Mouse (Mus musculus): ENCODE data around the gene Popdc2. TPM values are rescaled to one million over a fixed set of nuclear protein-coding genes. Genes with fewer than 3 reads are reported as not detected.
A peak's percentile ranks its signal among the peaks of the same experiment; 100 is the strongest.

Gene Popdc2
- polyA plus RNA-seq, 1 experiment from 2014 or later: 5.7 TPM

DNA sequence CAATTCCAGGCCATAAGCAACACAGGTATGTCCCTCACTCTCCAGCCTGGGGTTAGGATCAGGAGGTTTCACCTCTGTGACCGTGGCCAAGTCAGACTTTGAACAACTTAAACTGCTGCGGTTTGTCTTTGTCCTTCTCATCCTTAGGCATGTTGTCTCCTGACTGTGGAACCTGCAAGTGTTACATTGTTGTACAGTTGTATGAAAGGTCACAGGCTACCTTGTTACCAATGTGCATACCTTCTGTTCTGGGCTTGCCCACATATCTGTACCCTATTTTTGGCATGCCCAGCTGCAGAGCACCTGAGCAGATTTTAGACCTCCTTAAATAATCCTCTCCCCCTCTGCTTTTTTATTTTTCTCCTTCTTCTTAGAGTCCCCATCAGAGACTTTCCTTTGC, 2.8 kb upstream of the Popdc2 start:
- no peak overlapping the region for H3K4me3 ChIP-seq (replicated peaks)
- peaks cover 9% of the 10 kb centered on the region; the same call in 1 of the 2 replicates for H3K4me1 ChIP-seq
- H3K36me3 ChIP-seq: peaks cover 5% of the 10 kb centered on the region; the same call in 1 of the 2 replicates
- H3K9ac ChIP-seq: no peak overlapping the region
- H3K27ac ChIP-seq: no peak overlapping the region
- WGBS: 92% methylated on average over 2 of the region's 2 CpGs
- no peak for ATAC-seq (replicated peaks; ENCODE audit: low FRiP score)
- H3K9me3 ChIP-seq (replicated peaks): no peaks in the 10 kb centered on the region
- no peak overlapping the region for H3K4me2 ChIP-seq
- H3K27me3 ChIP-seq: no peaks in the 10 kb centered on the region

DNA sequence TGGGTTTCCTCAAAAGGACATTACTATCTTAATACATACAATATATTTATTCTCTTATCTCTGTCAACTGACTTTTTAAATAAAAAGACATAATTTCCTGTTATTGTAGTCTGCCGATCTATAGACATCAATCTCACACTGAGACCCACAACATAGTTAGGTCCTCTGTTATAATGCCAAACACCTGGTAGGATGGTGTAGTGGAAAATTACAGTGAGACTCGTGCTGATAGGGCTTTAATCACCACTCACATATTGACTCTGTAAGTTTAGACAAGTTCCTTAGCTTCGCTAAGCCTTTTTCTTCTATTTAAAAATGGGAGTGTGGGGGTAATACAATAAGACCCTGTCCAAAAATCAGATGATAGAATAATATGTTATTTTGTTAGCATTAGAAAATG, 2.2 kb upstream of the Popdc2 start:
- H3K9me3 ChIP-seq (replicated peaks): no peaks in the 10 kb centered on the region
- H3K4me1 ChIP-seq: peaks cover 9% of the 10 kb centered on the region; the same call in 1 of the 2 replicates
- 78% methylated on average over 3 of the region's 3 CpGs for WGBS
- no peak overlapping the region for H3K4me2 ChIP-seq
- peaks cover 5% of the 10 kb centered on the region; the same call in 1 of the 2 replicates for H3K36me3 ChIP-seq
- no peak overlapping the region for H3K9ac ChIP-seq
- no peak for ATAC-seq (replicated peaks; ENCODE audit: low FRiP score)
- no peak overlapping the region for H3K4me3 ChIP-seq (replicated peaks)
- H3K27ac ChIP-seq: no peak overlapping the region
- no peaks in the 10 kb centered on the region for H3K27me3 ChIP-seq

DNA sequence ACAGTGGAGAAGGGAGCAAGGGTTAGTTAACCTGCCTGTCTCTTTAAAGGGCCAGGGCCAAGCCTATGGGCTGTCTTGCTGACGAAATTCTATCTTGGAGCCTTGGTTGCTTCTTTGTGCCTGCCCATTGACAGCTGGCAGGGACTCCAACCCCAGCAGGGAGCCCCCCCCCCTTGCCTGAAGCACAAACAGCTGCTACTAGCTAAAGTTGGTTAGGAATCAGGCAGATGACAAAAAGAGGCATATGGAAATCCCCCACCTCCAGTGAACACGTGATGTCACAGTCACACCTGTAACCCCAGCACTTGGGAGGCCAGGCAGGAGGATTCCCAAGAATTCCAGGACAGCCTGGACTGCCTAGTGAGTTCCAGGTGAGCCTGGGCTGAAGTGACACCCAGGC, 1.7 kb upstream of the Popdc2 start:
- H3K9ac ChIP-seq: no peak overlapping the region
- no peak overlapping the region for H3K27ac ChIP-seq
- ATAC-seq (replicated peaks; ENCODE audit: low FRiP score): no peak
- no peak overlapping the region for H3K4me2 ChIP-seq
- 42% methylated on average over 2 of the region's 2 CpGs for WGBS
- no peaks in the 10 kb centered on the region for H3K27me3 ChIP-seq
- H3K4me1 ChIP-seq: peaks cover 9% of the 10 kb centered on the region; the same call in 1 of the 2 replicates
- no peaks in the 10 kb centered on the region for H3K9me3 ChIP-seq (replicated peaks)
- H3K36me3 ChIP-seq: peaks cover 5% of the 10 kb centered on the region; the same call in 1 of the 2 replicates
- no peak overlapping the region for H3K4me3 ChIP-seq (replicated peaks)

DNA sequence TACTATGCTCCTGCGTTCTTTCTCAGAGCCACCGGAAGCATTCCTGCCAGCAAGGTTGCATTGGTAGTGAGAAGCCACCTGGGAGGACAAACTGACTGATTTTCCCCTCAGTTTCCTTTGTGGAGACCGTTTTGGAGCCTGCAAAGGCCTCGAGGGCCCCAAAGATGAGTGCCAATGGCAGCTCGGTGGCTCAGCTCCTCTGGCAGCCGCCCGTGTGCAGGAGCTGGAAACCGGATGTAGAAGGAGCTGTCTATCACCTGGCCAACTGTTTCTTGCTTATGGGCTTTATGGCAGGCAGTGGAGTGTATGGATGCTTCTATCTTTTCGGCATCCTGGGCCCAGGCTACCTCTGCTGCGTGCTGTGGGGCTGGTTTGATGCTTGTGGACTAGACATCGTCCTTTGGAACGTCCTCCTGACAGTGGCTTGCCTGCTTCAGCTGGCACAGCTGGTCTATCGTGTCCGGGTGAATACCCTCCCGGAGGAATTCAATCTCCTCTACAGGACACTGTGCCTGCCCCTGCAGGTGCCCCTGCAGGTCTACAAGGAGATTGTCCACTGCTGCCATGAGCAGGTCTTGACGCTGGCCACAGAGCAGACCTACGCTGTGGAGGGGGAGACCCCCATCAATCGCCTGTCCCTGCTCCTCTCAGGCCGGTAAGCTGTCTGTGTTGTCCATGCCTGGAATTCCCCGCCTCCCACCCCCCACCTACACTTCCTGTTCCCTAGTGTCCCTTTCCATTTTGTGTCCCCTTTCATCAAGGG, 665 bp downstream of the Popdc2 start:
- peaks cover 9% of the 10 kb centered on the region; the same call in 1 of the 2 replicates for H3K4me1 ChIP-seq
- no peak overlapping the region for H3K4me3 ChIP-seq (replicated peaks)
- no peak; the same call in 1 of the 2 replicates for ATAC-seq (replicated peaks; ENCODE audit: low FRiP score)
- WGBS: 72% methylated on average over 20 of the region's 20 CpGs
- H3K9ac ChIP-seq: no peak overlapping the region
- H3K27ac ChIP-seq: 0 out of 2 replicates have a peak overlapping the region, but pooled peaks have one; percentile 22
- H3K4me2 ChIP-seq: no peak overlapping the region
- H3K27me3 ChIP-seq: no peaks in the 10 kb centered on the region
- no peaks in the 10 kb centered on the region; the same call in 1 of the 2 replicates for H3K36me3 ChIP-seq
- no peaks in the 10 kb centered on the region for H3K9me3 ChIP-seq (replicated peaks)

DNA sequence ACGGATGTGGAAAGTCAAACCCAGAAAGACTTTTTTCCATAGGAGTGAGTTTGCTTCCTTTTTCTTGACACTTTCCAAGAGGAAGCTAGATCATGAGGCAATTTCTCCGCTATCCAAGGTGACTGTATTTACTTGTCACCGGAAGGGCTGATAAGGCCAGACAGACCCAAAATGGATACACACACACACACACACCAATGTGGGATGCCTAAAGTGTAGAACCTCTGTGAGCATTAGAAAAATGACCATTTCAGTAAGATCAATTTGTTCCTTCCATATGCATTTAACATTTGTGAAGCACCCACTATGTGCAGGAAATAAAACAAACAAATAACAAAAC, 1.2 kb downstream of the Popdc2 start:
- Histone ChIP-seq H3K27ac (no peak overlapping the region), H3K27me3 (no peaks in the 10 kb centered on the region), H3K9me3 (replicated peaks) (no peaks in the 10 kb centered on the region), H3K4me3 (replicated peaks) (no peak overlapping the region), H3K36me3 (no peaks in the 10 kb centered on the region), H3K9ac (no peak overlapping the region), H3K4me2 (no peak overlapping the region), H3K4me1 (peaks cover 9% of the 10 kb centered on the region; the same call in 1 of the 2 replicates)
- 75% methylated on average over 3 of the region's 3 CpGs for whole genome bisulfite sequencing
- ATAC-seq (replicated peaks; ENCODE audit: low FRiP score): no peak

DNA sequence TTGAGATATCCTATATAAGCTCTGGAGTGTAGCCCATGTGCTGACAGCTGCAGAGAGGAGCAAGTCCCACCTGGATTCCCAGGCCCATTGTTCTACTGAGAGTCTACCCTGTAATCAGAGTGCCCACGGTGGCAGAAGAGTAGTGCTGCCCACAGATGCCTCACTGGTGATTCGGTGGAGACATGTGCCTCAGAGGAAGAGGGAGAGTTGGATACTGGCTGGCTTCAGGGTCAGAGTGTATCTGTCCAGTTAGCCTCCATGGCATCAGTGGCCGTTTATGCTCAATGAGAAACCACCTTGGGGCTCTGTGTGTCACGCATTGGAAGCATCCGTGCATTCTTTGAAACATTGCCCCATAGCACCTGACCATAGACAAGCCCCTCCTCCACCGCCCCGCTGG, 1.6 kb downstream of the Popdc2 start:
- Histone ChIP-seq H3K36me3 (no peaks in the 10 kb centered on the region), H3K27me3 (no peaks in the 10 kb centered on the region), H3K27ac (no peak overlapping the region), H3K9me3 (replicated peaks) (no peaks in the 10 kb centered on the region), H3K4me1 (peaks cover 13% of the 10 kb centered on the region; the same call in 1 of the 2 replicates), H3K4me2 (no peak overlapping the region), H3K4me3 (replicated peaks) (no peak overlapping the region), H3K9ac (no peak overlapping the region)
- 88% methylated on average over 7 of the region's 7 CpGs for WGBS
- ATAC-seq (replicated peaks; ENCODE audit: low FRiP score): no peak

DNA sequence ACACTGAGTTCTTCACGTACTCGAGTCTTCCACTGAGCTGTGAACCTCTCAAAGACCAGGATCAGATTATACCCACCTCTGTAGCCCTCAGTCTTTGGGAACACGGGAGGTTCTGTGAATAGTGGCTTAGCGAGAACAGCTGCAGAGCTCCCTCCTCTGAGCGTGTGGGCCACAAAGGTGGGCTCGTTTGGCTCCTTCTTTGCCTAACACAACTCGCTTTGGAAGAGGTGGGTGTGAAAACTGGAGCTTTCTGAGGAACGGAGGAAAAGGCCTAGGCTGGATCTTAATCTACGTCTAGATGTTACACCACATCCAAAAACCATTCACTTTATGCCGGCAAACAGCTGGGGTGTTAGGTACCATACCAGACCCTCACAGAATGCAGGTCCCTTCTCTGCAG, 3.4 kb downstream of the Popdc2 start:
- H3K9me3 ChIP-seq (replicated peaks): no peaks in the 10 kb centered on the region
- peaks cover 13% of the 10 kb centered on the region; the same call in 1 of the 2 replicates for H3K4me1 ChIP-seq
- ATAC-seq (replicated peaks; ENCODE audit: low FRiP score): no peak
- WGBS: 89% methylated on average over 10 of the region's 10 CpGs
- H3K4me3 ChIP-seq (replicated peaks): no peak overlapping the region
- H3K27me3 ChIP-seq: no peaks in the 10 kb centered on the region
- H3K27ac ChIP-seq: no peak overlapping the region
- no peak overlapping the region for H3K4me2 ChIP-seq
- H3K36me3 ChIP-seq: no peaks in the 10 kb centered on the region
- no peak overlapping the region for H3K9ac ChIP-seq

DNA sequence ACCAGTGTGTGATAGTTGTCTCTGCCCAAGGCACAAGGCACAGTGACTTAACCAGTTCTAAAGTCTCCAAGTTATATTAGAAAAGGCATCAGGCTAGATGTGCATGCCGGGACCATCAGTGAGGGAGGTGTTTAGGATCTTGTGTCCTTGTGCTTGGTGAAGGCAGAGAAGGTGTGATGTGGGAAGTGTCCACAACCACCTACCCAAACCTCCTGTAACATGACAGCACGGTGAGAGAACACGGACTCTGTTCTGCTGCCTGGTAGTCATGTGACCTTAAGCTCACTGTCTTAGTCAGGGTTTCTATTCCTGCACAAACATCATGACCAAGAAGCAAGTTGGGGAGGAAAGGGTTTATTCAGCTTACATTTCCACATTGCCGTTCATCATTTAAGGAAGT, 4.2 kb downstream of the Popdc2 start:
- no peaks in the 10 kb centered on the region for H3K9me3 ChIP-seq (replicated peaks)

DNA sequence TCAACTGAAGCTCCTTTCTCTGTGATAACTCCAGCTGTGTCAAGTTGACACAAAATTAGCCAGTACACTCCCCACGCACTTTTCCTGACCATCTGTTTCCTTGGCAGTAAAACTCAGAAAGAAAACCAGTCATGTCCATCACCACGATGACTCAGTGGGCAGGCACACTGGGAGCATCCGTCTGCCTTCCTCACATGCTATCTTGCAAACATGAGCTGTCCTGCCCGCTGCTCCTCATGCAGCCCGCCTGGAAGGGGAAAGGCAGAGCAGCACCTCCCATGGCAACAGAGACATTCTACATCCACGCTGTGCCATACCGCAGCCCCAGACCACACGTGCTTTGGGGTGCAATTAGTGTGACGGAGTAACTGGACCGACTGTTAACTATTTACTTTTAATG, 6.3 kb downstream of the Popdc2 start:
- no peak overlapping the region for H3K4me2 ChIP-seq
- H3K4me1 ChIP-seq: 0 out of 2 replicates have a peak, but pooled peaks cover 4% of the 10 kb centered on the region
- peak; percentile 50; the same call in 1 of the 2 replicates for ATAC-seq (replicated peaks; ENCODE audit: low FRiP score)

More for the DNA sequence above, 4.2 kb downstream of the Popdc2 start:
- Histone ChIP-seq H3K9ac (no peak overlapping the region), H3K36me3 (no peaks in the 10 kb centered on the region), H3K4me3 (replicated peaks) (no peak overlapping the region), H3K4me1 (peaks cover 13% of the 10 kb centered on the region; the same call in 1 of the 2 replicates), H3K27ac (no peak overlapping the region), H3K27me3 (no peaks in the 10 kb centered on the region), H3K4me2 (no peak overlapping the region)
- 72% methylated on average over 4 of the region's 4 CpGs for WGBS
- no peak for ATAC-seq (replicated peaks; ENCODE audit: low FRiP score)

DNA sequence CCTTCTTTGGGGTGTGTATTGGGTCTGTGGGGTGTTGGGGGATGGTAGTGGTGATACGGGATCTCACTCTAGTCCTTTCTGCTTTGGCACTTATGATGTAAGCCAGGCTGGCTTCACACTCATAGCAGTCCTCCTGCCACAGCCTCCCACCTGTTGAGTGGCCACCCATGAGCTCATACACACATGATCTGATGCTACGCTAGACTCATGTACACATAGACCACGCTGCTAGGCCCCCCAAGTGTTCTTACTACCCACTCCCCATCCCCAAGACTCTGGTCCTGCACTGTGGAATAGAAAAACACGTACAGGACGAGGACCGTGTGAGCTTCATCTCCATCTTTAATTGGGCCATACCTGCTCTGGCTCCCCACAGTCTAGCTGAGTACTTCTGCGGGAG, 7.0 kb downstream of the Popdc2 start:
- 0 out of 2 replicates have a peak, but pooled peaks cover 4% of the 10 kb centered on the region for H3K4me1 ChIP-seq
- 86% methylated on average over 7 of the region's 7 CpGs for WGBS
- no peaks in the 10 kb centered on the region for H3K27me3 ChIP-seq
- H3K4me2 ChIP-seq: no peak overlapping the region
- ATAC-seq (replicated peaks; ENCODE audit: low FRiP score): no peak
- H3K36me3 ChIP-seq: no peaks in the 10 kb centered on the region
- H3K9ac ChIP-seq: no peak overlapping the region
- H3K4me3 ChIP-seq (replicated peaks): no peak overlapping the region
- H3K27ac ChIP-seq: no peak overlapping the region
- no peaks in the 10 kb centered on the region for H3K9me3 ChIP-seq (replicated peaks)

More for the DNA sequence above, 6.3 kb downstream of the Popdc2 start:
- 46% methylated on average over 10 of the region's 10 CpGs for WGBS
- Histone ChIP-seq H3K36me3 (no peaks in the 10 kb centered on the region), H3K27ac (no peak overlapping the region), H3K4me3 (replicated peaks) (no peak overlapping the region), H3K27me3 (no peaks in the 10 kb centered on the region), H3K9ac (no peak overlapping the region), H3K9me3 (replicated peaks) (no peaks in the 10 kb centered on the region)

DNA sequence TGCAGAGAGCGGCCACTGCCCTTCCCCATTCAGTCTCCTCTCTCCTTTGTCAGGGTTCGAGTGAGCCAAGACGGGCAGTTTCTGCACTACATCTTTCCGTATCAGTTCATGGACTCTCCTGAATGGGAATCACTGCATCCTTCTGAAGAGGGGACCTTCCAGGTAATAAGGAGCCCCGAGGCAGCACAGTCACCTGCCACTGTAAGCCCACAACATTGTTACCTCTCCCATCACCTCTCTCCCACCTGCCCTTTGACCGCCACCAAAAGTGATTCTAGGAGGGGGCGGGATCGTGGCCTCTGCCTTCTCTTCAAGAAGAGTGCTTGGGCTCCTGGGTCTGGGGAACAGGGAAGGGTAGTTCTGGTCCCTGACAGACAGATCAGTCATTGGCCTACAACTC, 7.4 kb downstream of the Popdc2 start:
- H3K27me3 ChIP-seq: no peaks in the 10 kb centered on the region
- no peaks in the 10 kb centered on the region for H3K9me3 ChIP-seq (replicated peaks)
- 0 out of 2 replicates have a peak, but pooled peaks cover 4% of the 10 kb centered on the region for H3K4me1 ChIP-seq
- ATAC-seq (replicated peaks; ENCODE audit: low FRiP score): no peak
- H3K9ac ChIP-seq: no peak overlapping the region
- no peak overlapping the region for H3K4me3 ChIP-seq (replicated peaks)
- no peaks in the 10 kb centered on the region for H3K36me3 ChIP-seq
- H3K27ac ChIP-seq: no peak overlapping the region
- H3K4me2 ChIP-seq: no peak overlapping the region
- WGBS: 87% methylated on average over 8 of the region's 8 CpGs

DNA sequence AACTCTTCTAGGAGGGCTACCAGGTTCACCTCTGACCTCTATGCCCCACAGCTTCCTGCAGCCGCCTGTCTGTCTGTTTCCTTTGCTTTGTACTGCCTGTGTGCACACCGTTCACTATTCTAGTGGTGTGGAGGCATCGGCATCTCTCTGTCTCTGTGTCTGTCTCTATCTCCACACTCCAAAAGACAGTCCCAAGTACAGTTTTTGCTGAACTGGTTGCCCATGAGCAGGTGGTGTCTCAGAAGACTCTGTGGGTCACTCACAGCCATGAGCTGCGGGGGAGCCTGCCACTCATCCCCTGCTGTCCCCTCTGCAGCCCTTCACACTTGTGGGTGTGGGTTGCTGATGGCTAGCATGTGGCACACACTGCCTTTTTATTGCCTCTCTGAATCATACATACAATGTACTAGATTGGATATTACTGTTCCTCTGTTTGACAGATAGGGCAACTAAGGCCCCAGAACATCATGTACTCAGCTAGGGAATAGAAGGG, 8.0 kb downstream of the Popdc2 start:
- H3K36me3 ChIP-seq: no peaks in the 10 kb centered on the region
- H3K9me3 ChIP-seq (replicated peaks): no peaks in the 10 kb centered on the region
- no peak overlapping the region for H3K27ac ChIP-seq
- H3K4me1 ChIP-seq: 0 out of 2 replicates have a peak, but pooled peaks cover 4% of the 10 kb centered on the region
- H3K4me2 ChIP-seq: no peak overlapping the region
- H3K27me3 ChIP-seq: no peaks in the 10 kb centered on the region
- no peak for ATAC-seq (replicated peaks; ENCODE audit: low FRiP score)
- H3K4me3 ChIP-seq (replicated peaks): no peak overlapping the region
- no peak overlapping the region for H3K9ac ChIP-seq
- WGBS: 77% methylated on average over 4 of the region's 4 CpGs

Measured in kidney, embryonic 15.5 days (tissue).